ENCODE assay signal across 13 mouse cellular contexts in genomic region chr13:35233636-35234035, GRCm38 (mm10).
"Had no signal": no experiment of that assay in that cellular context is flagged by ENCODE, and none has a peak within 500 bp of the region (broad histone marks: within the 10 kb centered on the region; RNA-seq: fewer than 3 reads in every experiment).

No protein-coding gene starts in this region.

- ATAC-seq: liver, postnatal 0 days; midbrain, embryonic 13.5 days had no signal

- H3K27me3 ChIP-seq: limb, embryonic 12.5 days; liver, embryonic 13.5 days; lung, embryonic 15.5 days; midbrain, embryonic 13.5 days; neural tube, embryonic 15.5 days had no signal

- H3K4me3 ChIP-seq: limb, embryonic 12.5 days; liver, embryonic 13.5 days; lung, embryonic 15.5 days; midbrain, embryonic 13.5 days; myocyte; neural tube, embryonic 15.5 days had no signal

- H3K9ac ChIP-seq: limb, embryonic 12.5 days; liver, embryonic 13.5 days; liver, postnatal 0 days; lung, embryonic 15.5 days; midbrain, embryonic 13.5 days; neural tube, embryonic 15.5 days had no signal

- H3K36me3 ChIP-seq: limb, embryonic 12.5 days; liver, embryonic 13.5 days; lung, embryonic 15.5 days; midbrain, embryonic 13.5 days; neural tube, embryonic 15.5 days had no signal

- H3K4me1 ChIP-seq: limb, embryonic 12.5 days; liver, embryonic 13.5 days; lung, embryonic 15.5 days; midbrain, embryonic 13.5 days; neural tube, embryonic 15.5 days had no signal

- H3K4me2 ChIP-seq: limb, embryonic 12.5 days; liver, embryonic 13.5 days; lung, embryonic 15.5 days; midbrain, embryonic 13.5 days; neural tube, embryonic 15.5 days had no signal

- H3K9me3 ChIP-seq: limb, embryonic 12.5 days; liver, embryonic 13.5 days; lung, embryonic 15.5 days; midbrain, embryonic 13.5 days; neural tube, embryonic 15.5 days had no signal

- DNase-seq: kidney, postnatal 25 days; liver; liver, embryonic 13.5 days; liver, postnatal 0 days; lung, postnatal 14 days; right cerebral cortex, adult 18-20 months; right cerebral cortex, postnatal 25 days had no signal

- H3K27ac ChIP-seq: limb, embryonic 12.5 days; liver, embryonic 13.5 days; lung, embryonic 15.5 days; midbrain, embryonic 13.5 days; neural tube, embryonic 15.5 days; stomach, postnatal 0 days had no signal
